Mouse (Mus musculus): Measurements from ENCODE around the gene Sctr.

Sctr gene

DNA sequence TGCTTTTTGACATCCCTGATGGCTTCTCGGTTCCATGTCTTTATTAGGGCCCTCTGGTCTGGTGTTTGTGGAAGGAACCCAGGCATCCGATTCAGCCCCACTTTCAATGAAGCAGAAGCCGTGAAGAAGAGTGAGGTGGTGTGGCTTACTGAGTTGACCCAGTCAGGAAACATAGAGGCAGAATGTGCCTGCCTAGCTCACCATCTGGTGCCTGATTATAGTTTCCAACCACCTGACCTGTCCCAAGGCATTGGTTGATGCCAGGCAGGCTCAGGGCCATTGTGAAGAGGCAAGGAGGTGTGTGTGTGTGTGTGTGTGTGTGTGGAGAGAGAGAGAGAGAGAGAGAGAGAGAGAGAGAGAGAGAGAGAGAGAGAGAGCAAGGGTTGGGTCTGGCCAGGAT lies 23.8 kb downstream of the Sctr start:
- DNase-seq = peak; percentile 54

DNA sequence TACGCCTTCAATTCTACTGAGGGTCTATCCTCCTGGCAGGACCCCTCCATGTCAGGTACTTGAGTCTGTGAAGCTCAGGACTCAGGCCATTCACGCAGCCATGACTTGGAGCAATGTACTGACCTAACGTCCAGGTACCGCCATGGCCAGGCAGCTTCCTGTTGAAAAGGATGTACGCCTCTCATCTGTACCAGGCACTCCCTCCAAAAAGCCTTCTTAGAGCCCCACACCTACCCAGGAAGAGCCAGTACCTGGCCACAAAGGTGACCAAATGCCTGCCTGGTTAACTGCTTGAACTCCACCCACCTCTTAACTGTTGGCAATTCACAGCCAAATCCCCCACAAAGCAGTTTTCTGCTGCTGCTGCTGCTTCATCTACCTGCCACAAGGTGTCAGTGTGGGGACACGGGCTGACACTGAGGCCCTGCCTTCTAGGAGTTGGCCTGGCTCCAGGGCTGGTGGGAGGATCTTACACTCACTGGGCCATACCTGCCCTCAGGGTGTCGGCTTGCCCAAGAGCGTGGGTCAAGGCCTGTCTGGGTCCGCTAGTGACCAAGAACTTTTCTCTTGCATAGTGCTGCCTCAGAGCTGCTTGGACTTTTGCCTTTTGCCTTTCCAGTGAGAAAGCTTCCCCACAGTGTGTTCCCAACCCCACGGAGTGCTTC lies 26.2 kb downstream of the Sctr start:
- DNase-seq = peak; percentile 55

DNA sequence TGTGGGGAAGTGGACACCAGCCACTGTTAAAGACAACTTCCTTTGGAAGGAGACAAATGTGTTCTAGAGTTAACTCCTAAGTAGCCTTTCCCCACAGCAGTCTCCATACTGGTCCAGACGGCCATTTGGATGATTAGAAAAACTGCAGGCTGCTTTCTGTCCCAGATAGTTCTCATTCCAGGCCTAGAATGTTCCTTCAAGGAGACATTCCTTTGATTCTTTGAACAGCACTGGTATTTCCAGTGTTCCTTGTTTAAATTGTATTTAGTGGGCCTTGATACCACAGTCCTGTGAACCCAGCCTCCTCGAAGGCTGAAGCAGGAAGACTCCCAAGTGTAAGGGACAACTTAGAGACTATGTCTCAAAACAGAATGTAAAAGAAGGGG lies 26.8 kb downstream of the Sctr start:
- DNase-seq = no peak

DNA sequence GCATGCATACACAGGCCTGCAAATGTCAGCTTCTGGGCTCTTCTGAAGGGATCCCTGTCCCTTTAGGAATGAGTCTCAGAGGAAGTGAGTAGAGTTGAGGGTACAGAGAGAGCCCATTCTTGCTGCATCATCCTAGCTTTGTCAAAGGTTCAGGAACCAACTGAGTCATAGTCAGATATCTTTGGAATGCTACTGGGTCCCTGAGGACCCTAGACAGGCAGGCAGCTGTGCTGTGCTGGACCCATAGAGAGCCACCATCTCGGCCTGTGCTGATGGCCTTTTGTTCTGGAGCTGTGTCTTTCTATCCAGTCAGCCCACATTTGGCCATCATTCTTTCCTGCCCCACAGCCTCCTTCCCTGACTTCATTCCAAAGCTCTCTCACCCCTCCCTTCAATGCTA lies 28.1 kb downstream of the Sctr start:
- no peak for DNase-seq

DNA sequence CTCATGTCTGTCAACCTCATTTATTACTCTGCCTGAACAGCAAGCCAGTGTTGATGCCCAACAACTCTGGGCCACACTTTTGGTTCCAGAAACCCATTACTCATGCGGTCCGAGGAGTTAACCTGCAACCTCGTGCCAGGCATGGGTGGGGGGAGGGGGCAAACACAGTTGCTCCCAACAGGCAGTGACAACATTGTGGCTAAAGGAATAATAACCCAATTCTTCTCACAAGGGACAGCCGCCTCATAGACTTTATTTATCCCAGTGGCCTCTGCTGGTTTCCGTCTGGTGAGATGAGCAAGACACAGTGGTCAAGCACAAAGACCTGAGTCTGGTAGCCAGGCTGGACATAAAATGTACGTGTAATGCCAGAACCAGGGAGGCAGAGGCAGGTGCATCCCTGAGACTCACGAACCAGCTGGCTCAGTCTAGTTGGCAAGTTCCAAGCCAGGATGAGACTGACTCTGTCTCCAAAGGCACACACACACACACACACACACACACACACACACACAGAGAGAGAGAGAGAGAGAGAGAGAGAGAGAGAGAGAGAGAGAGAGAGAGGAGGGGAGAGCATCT lies 28.9 kb downstream of the Sctr start:
- no peak for DNase-seq

DNA sequence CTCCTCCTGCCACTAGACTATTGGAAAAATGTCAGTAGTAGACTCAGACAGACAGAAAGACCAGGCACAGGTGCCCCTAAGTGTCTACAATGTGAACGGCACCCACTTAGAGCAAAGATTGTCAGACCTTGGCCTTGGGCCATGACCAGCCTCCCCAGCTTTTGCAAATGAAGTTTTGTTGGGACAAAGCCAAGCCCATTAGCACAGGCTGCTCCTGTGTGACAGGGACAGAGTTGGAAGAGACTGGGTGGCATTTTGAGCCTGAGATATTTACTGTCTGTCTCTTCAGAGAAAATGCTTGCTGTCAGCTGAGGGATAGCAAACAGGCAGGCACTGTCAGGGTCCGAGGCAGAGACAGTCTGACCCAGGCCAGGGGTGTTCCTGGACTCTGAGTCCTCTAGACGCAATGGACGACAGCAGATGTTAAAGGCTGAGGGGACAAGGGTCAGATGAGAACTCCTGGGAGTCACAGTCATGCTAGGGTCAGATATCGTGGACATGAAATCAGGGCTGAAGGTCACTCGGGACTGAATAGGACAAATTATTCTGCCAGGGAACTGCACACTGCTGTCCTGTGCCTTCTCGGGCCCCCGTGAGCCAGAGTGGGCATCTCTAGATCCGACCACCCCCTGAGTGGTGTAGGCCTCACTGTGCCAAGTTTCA lies 30.5 kb downstream of the Sctr start:
- DNase-seq = no peak

DNA sequence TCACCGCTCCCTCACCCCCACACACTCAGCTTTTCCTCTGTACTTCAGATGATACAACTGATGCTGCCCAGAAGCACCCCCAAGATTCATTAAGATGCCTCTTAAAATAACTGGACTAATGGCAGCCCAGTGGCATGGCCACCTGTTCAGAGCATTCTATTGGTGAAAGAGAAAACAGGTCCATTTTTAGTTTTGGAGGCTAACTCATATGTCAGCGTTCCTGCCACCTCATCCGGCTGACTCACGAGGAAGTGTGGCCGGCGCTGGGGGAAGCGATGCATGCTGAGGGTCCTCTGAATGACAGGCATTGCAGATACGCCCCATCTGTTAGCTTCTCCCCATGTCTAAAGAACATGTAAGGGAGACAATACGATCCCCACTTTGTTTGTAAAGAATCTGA lies 31.9 kb downstream of the Sctr start:
- no peak for DNase-seq

DNA sequence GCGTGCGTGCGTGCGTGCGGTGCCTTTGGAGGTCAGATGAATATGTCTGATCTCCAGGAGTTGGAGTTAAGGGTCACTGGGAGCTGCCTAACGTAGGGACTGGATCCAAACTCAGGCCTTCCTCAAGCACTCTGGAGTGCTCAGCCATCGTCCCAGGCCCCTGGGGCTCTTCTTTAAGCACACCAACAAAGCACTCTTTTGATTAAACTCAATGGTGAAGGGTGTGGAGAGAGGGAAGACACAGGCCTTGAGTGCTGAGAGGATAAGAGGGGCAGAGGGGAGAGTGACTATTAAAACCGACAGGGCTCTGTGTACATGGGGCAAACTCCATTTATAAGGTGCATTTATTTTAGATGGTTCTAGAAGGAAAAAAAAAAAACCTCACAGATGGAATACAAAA lies 35.7 kb downstream of the Sctr start:
- DNase-seq = no peak

DNA sequence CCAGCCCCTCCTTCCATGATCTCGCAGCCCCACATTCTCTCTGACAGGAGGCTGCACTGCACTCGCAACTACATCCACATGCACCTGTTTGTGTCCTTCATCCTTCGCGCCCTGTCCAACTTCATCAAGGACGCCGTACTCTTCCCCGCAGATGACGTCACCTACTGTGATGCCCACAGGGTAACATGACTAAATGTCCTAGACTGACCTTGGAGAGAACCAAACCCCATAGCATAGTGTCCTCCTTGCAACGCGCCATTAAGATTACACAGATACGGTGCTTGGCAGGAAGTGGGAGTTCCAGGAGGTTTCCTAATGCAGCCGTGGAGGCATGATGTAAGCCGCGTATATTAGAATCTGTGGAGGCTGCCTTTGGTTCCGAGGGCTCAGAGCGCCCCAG lies 37.9 kb downstream of the Sctr start:
- DNase-seq = no peak

DNA sequence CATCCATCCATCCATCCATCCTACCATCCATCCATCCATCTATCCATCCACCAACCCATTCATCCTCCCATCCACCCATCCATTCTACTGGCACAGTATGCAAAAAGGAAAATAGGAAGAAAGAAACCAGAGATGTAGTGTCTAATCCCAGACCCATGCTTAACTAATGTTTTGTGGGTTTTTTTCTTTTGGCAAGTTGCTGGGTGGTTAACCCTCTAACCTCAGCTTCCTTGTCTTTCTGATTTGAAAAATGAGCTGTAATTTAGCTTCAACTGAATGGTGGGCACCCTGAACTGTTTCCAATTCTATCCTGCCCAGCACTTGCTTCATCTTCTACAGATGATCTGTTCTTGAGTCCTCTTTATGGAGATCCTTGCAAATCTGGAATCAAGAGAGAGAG lies 40.6 kb downstream of the Sctr start:
- DNase-seq = no peak

DNA sequence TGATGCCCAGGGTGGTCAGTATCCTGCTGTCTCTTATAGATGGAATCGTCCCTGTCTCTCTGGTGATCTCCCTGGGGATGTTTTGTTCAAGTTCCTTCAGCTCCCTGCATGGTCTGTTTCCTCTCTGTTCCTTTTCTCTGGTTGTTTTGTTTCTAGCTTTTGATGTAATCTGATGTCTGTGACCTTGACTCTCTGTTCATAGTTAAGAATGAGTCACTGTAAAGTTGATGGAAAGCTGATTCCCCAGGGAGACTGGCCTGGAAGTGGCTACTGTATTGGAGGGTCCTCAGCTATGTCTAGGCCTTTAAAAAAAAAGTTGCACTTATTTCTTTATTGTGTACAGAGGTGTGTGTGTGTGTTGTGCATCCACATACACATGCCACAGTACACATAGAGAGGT lies 44.4 kb downstream of the Sctr start:
- DNase-seq = no peak

DNA sequence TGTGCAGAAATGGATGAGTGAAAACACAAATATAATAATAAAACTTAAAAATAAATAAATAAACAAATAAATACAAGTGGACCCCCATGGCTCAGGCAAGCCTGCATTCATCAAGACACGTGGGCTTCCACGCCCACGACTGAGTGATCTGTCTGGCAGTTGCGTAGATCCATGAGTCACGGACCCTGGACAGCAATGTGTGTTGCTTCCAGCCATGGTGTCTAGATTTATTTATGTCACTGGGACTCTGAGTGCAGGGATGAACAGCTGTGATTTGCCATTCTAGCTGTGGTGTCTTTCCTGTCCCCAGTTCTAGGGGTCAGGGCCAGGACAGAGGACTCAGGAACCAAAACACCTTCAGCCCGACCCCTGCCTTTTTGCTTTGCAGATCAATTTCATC lies 48.3 kb downstream of the Sctr start:
- DNase-seq = no peak

DNA sequence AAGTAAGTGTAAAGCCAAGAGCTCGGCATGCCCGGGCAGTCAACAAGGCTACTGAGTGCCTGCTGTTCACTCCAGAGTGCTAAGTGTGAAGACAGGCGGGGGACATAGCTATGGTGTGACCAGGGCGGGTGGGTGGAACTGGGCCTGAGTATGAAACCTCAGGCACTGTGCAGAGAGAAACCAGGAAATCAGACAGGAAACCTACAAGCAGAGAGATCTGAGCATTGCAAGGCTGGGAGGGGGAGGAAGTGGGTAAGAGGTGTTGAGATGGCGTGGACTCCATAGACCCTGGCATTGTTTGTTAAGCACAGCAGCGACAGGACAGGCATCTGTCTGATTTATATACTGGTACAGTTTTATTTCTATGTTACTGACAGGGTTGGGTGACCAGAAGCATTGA lies 48.8 kb downstream of the Sctr start:
- no peak for DNase-seq

DNA sequence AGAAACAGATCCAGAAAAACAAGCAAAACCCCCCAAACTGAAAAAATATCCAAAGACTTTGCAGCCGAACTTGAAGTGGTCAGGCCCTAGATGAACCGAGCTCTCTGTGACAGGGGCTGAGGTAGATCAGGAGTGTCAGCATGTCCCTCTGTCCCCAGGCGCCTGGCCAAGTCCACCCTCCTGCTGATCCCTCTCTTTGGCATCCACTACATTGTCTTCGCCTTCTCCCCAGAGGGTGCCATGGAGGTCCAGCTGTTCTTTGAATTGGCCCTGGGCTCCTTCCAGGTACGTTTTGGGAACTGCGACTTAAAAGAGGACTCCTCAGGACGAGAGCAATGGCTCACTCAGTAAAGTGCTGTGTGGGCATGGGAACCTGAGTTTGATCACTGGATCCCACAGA lies 49.5 kb downstream of the Sctr start:
- DNase-seq = peak; percentile 18

DNA sequence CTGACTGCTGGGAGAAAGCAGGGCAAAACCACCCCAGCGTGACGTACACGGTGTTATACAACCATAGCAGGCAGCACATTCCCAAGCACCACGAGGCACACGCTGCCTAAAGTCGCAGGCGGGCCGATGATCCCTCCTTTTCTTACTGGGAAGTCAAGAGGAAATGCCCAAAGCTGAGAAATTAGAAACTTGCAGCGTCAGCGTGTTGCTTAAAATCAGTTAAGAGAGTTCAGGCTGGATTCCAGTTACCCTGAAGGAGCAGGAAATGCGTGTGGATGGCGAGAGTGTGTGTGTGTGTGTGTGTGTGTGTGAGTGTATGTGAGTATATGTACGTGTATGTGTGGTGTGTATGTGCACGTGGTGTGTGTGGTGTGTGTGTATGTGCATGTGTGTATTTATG lies 50.4 kb downstream of the Sctr start:
- no peak for DNase-seq

DNA sequence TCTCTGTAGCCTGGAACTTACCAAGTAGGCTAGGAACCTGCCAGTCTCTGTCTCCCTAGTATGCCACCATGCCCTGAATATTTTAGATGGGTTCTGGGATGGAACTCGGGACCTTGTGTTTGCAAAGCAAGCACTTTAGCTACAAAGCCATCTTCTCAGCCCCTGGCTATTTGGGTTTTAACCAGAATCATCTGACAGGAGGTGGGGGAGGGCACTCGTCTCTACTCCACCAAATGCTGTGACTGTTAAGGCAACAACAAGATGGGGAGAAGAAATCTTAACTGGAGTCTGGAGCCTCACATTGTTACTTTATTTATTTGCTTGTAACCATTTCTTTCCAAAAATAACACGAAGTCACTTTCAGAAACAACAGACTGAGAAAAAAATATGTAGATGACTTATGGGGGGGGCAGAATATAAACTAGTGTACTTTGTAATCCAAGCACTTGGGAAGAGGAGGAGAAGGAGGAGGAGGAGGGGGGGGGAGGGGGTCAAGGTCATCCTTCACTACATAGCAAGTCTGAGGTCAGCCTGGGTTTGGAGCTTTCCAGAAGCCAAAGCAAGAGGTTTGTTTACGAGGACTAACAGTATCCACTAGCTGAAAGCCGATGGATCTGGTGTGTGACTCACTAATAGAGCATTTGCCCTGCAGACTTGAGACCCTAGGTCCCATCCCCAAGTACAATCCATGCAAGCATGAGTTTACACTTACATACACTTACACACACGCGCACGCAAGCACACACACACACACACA lies 51.2 kb downstream of the Sctr start:
- DNase-seq = no peak

DNA sequence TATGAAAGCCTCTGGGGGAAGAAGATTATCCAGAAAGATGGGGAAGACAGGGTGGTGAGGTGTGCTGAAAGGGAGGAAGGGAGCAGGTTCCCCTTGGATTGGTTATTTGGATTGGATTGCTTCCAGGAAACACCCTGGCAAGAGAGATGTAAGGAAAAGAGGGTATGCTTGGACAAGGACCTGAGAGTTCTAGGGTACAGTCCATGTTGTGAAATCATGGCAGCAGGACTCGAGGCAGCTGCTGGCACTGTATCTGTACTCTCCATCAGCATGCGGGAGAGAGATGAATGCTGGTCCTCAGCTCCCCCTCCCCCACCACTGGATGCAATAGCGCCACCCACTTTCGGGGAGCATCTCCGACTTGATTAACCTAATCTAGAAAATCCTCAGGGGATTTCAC lies 54.0 kb downstream of the Sctr start:
- no peak for DNase-seq

DNA sequence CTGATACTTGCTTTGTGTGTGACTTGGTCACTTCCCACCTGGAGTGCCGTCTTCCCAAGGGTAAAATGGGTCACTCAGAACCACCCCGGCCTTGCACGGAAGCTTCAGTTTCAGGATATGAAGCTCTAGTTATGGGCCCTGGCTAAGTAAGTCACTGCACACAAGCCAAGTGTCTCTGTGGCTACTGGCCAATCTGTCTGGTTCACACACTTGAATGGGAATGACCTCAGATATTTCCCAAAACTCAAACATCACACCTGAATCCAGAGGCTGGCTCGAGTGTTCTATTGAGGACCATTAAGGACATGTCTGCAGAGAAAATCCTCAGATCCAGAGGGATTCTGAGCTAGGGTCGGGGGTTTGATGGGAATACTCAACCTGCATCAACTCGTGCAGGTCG lies 55.5 kb downstream of the Sctr start:
- no peak for DNase-seq

DNA sequence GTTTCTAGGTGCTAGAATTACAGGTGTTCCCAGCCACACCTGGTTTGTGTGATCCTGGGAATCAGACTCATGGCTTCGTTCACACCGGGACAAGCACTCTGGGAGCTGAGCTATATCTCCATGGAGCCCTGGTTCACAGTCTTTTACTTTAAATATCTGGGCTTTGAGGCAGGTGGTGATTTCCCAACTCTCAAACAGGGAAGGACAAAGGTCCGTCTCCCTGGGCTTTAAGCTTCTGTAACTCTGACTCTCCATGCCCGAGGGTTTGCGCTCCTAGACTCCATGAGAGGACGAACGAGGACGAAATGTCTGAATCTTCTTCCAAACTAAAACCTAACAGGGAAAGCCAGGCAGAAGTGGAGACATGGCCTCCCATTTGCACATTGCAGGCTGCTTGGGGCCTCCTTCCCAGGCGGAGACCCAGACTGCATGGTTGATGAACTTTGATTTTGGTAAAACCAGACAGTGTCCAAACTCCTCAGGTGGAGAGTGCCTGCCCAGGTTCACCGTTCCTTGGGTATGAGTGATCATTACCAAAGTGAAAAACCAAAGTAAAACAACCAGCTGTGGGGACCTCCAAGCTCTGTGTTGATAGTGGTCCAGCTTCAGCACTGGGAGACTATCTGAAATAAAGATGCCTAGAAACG lies 57.5 kb downstream of the Sctr start:
- no peak for DNase-seq

DNA sequence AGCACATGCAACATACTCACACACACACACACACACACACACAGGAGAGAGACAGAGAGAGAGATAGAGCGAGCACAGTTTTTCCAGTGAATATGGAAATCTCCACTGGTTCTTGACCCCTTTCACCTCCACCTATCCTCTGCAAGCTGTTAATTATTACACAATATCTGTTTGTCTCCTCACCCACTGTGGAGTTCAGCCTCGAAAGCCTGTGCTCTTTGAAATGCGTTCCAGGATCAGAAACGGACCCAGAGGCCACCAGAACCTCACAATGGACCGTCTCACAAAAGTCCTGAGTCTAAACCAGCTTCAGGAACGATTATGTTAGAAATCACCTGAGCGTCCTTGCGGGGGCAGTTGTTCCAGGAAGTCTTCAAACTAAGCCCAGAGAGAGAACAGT lies 59.5 kb downstream of the Sctr start:
- no peak for DNase-seq

DNA sequence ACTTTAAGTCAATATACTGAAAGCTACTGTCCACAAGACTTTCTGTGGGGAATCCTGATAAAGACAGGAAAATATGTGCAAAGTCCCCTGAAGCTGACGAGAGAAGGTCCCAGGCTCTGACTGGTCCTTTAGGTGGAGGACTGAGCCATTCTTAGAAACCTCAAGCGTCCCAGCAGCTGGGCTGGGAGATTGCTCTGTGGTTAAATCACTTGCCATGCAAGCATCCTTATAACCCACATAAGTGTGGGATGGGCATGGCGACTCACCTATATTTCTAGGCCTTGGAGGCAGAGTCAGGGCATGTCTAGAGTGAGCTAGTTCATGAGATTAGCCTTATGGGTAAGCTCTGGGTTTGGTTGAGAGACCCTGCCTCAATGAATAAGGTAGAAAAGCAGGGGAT lies 59.9 kb downstream of the Sctr start:
- DNase-seq = no peak

DNA sequence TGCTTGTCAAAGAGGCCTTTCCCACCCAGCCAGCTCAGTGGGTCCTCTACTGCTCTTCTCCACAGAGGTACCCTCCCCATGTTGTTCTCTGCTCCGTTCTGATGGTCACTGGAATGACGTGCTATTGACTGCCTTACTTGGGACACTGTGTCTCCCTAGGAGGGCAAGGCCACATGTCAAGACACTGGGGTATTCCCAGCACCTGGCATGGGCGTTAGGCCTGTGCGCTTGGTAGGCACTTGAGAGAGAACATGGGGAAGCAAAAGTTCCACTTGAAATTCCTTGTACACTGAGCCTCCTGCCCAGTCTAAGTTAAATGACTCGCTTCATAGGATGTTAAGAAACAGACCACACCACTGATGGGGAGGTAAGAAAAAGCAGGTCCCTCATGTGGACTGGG lies 62.4 kb downstream of the Sctr start:
- DNase-seq = no peak

DNA sequence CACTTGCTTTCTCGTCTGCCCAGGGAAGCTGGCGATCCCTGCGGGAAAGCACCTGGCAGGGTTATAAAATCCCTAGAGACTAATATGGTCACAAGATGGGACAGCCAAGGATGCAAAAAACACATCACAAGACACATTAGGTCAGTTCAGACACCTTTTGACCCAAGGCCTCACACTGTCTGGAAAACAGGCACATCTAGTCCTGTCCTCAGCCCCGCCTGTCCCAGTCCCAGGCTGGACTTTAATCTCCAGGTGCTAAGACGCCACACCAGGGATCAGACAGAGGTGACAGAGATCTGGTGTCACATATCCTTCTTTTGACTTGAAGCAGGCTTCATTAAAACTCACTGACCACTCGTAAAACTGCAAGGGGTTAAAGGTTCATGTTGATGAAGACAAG lies 63.5 kb downstream of the Sctr start:
- DNase-seq = no peak

DNA sequence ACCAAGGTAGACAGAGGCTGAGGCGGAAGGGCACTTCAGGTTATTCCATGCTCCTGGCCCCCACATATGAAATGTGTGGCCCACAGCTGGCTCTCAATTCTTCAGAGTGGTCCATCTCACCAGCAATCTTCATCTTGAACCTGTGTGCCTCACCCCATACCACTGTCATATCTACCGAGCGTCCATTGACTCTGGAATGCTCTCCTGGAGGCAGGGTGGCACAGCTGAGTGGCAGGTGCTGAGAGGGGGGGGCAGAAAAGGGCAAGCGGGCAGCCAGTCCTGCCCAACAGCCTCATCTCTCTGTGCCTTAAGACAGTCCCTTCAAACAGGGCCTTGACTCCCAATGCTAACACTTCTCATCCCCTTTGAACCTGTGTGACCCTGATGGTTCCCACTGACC lies 64.4 kb downstream of the Sctr start:
- no peak for DNase-seq
